Mouse (Mus musculus) kidney, embryonic 16.5 days (tissue): ENCODE measurements around the gene Capn3. TPM values are rescaled to one million over a fixed set of nuclear protein-coding genes. Genes with fewer than 3 reads are reported as not detected.

Experiments
- ATAC-seq: fragments of 200-750 bp; cut with Nextera tagmentation; 2 replicates; pipeline ENCODE4 v1.8.0; 2017; ENCODE audit warnings: moderate TSS enrichment; ENCODE audit not compliant: low FRiP score, low TSS enrichment
- H3K27ac ChIP-seq: fragments of 300-500 bp; sonication (generic); 2 replicates; pipeline ENCODE4 v1.5.1; 2014; ENCODE audit warnings: low read length
- H3K27me3 ChIP-seq: fragments of 300-500 bp; sonication (generic); 2 replicates; pipeline ENCODE4 v1.6.1; 2014; ENCODE audit warnings: low read length, control low read depth, mixed read lengths; ENCODE audit not compliant: insufficient read depth
- H3K36me3 ChIP-seq: fragments of 300-500 bp; sonication (generic); 2 replicates; pipeline ENCODE4 v1.6.1; 2014; ENCODE audit warnings: low read length, control low read depth, mixed read lengths; ENCODE audit not compliant: insufficient read depth
- H3K4me1 ChIP-seq: fragments of 300-500 bp; sonication (generic); 2 replicates; pipeline ENCODE4 v1.6.1; 2014; ENCODE audit warnings: low read length, control low read depth, mixed read lengths; ENCODE audit not compliant: insufficient read depth
- H3K4me2 ChIP-seq: fragments of 300-500 bp; sonication (generic); replicated peaks from 2 replicates; pipeline ENCODE4 v1.6.1; 2014; ENCODE audit warnings: low read depth, low read length
- H3K4me3 ChIP-seq: fragments of 300-500 bp; sonication (generic); 2 replicates; pipeline ENCODE4 v1.5.1; 2014; ENCODE audit warnings: mild to moderate bottlenecking, low read length
- H3K9ac ChIP-seq: fragments of 300-500 bp; sonication (generic); replicated peaks from 2 replicates; pipeline ENCODE4 v1.6.1; 2014; ENCODE audit warnings: low read length
- H3K9me3 ChIP-seq: fragments of 300-500 bp; sonication (generic); 2 replicates; pipeline ENCODE4 v1.6.1; 2016; ENCODE audit warnings: low read length, control low read depth
- WGBS: fragments of 180-500 bp; shearing (Covaris S2); extraction: QIAGEN DNeasy Blood & Tissue Kit; methylation state at CpG from one replicate; pipeline ENCODE4 v1.1.7; 2014; 5-methylcytosine and 5-hydroxymethylcytosine counted together
- polyA plus RNA-seq: library from polyadenylated mRNA; unstranded; fragments of >200 nt; fragmentation: Nextera tagmentation; extraction: Ambion mirVana; gene quantifications from 2 replicates; pipeline ENCODE4 v1.2.1, GENCODE M21; 2015

The Capn3 gene
- polyA plus RNA-seq, 1 experiment from 2014 or later, result 1.4 TPM

DNA sequence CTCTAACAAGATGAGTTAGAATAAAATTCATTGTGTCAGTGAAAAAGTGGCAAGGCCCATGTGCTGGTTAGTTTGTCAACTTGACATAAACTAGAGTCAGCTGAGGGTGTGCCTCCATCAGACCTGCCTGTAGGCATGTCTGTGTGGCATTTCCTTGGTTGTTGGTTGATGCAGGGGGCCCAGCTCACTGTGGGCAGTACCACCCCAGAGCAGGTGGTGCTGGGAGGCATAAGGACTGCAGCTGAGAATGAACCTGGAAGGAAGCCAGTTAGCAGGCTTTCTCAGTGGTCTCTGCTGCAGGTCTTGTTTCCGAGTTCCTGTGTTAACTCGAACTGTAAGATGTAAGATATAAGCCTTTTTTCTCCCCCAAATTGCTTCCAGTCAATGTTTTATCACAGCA is 832 bp upstream of the Capn3 start:
- ATAC-seq, result no peak
- Histone ChIP-seq H3K27me3 (no peaks in the 10 kb centered on the region), H3K27ac (no peak overlapping the region), H3K9me3 (no peaks in the 10 kb centered on the region), H3K9ac (no peak overlapping the region), H3K36me3 (no peaks in the 10 kb centered on the region), H3K4me3 (no peak overlapping the region), H3K4me2 (no peak overlapping the region), H3K4me1 (no peaks in the 10 kb centered on the region)
- WGBS, result 60% methylated on average over 2 of the region's 2 CpGs

DNA sequence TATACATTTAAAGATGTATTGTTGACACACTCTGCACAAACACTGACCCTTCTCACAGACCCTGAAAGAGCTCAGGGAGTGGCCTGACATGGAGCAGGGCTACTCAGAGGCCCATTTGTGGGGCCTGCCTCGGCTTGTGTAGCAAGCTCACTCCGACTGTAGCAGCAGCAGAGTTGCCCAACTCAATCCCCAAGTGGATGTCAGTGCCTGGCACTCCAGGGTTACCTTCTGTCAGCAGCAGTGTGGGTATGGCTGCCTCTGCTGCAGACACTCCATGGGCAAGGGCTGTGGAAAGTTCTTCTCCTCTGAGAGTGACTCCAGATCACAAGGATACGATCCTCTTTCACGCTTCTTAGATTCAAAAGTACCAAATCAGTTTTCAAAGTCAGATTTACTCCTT is 4.4 kb downstream of the Capn3 start:
- Histone ChIP-seq H3K4me3 (no peak overlapping the region), H3K4me2 (no peak overlapping the region), H3K9ac (no peak overlapping the region), H3K4me1 (no peaks in the 10 kb centered on the region), H3K9me3 (no peaks in the 10 kb centered on the region), H3K27ac (no peak overlapping the region), H3K36me3 (no peaks in the 10 kb centered on the region), H3K27me3 (no peaks in the 10 kb centered on the region)
- WGBS, result 83% methylated on average over 4 of the region's 4 CpGs
- no peak for ATAC-seq

- Histone ChIP-seq H3K9ac (no peak overlapping the region), H3K36me3 (no peaks in the 10 kb centered on the region), H3K27me3 (no peaks in the 10 kb centered on the region), H3K4me2 (no peak overlapping the region), H3K27ac (no peak overlapping the region), H3K9me3 (no peaks in the 10 kb centered on the region), H3K4me1 (no peaks in the 10 kb centered on the region), H3K4me3 (no peak overlapping the region)
- WGBS, result 84% methylated on average over 7 of the region's 7 CpGs
- no peak for ATAC-seq
Observed at GRCm38 (mm10) chr2:120463328-120463727, 7.5 kb downstream of the Capn3 start.

GRCm38 (mm10) chr2:120464091-120464490 is 8.3 kb downstream of the Capn3 start:
- no peaks in the 10 kb centered on the region for H3K27me3 ChIP-seq
- no peaks in the 10 kb centered on the region for H3K4me1 ChIP-seq
- no peaks in the 10 kb centered on the region for H3K36me3 ChIP-seq
- H3K4me3 ChIP-seq, result no peak overlapping the region
- H3K27ac ChIP-seq, result no peak overlapping the region
- H3K9me3 ChIP-seq, result no peaks in the 10 kb centered on the region
- no peak overlapping the region for H3K9ac ChIP-seq
- ATAC-seq, result no peak
- 70% methylated on average over 8 of the region's 8 CpGs for WGBS
- H3K4me2 ChIP-seq, result no peak overlapping the region

DNA sequence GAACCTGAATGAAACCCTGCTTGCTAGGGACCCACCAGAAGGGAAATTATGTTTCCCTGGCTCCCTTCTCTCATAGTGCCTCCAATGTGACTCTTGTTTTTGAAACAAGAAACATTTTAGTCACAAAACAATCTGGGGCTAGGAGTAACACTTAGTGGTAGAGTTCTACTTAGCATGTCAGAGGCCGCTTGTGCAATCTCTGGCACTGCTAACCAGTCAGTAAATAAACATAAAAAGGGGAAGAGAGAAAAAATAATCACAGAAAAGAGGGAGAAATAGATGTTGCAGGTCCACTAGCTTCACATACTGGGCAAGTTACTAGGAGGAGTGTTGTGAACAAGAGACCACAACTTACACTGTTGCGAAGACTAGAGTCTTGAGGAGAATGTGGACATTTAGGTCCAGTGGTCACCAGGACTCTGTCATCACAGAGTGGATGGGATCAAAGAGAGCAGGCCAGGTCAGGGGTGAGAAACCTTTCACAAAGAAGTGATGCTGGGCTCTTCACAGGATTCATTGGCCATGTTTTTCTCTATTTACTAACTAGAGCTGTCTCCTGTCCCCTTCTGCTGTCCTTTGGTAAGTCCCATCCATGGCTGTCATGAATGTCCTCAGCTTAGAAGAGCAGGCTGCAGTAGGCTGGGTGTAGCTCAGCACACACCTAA is 9.0 kb downstream of the Capn3 start:
- 94% methylated on average over 2 of the region's 2 CpGs for WGBS
- ATAC-seq, result no peak

GRCm38 (mm10) chr2:120465397-120465785 is 9.6 kb downstream of the Capn3 start:
- no peak overlapping the region for H3K9ac ChIP-seq
- no peak overlapping the region for H3K27ac ChIP-seq
- H3K36me3 ChIP-seq, result no peaks in the 10 kb centered on the region
- no peaks in the 10 kb centered on the region for H3K9me3 ChIP-seq
- H3K4me1 ChIP-seq, result no peaks in the 10 kb centered on the region
- WGBS, result 73% methylated on average over 5 of the region's 5 CpGs
- no peak overlapping the region for H3K4me3 ChIP-seq
- H3K27me3 ChIP-seq, result no peaks in the 10 kb centered on the region
- H3K4me2 ChIP-seq, result no peak overlapping the region
- ATAC-seq, result no peak

More for the DNA sequence above, 9.0 kb downstream of the Capn3 start:
- Histone ChIP-seq H3K36me3 (no peaks in the 10 kb centered on the region), H3K27ac (no peak overlapping the region), H3K9ac (no peak overlapping the region), H3K4me1 (no peaks in the 10 kb centered on the region), H3K4me2 (no peak overlapping the region), H3K4me3 (no peak overlapping the region), H3K9me3 (no peaks in the 10 kb centered on the region), H3K27me3 (no peaks in the 10 kb centered on the region)

- Histone ChIP-seq H3K9ac (no peak overlapping the region), H3K4me3 (no peak overlapping the region), H3K36me3 (no peaks in the 10 kb centered on the region), H3K4me1 (no peaks in the 10 kb centered on the region), H3K27me3 (no peaks in the 10 kb centered on the region), H3K9me3 (no peaks in the 10 kb centered on the region), H3K4me2 (no peak overlapping the region), H3K27ac (no peak overlapping the region)
- no peak for ATAC-seq
Observed at GRCm38 (mm10) chr2:120468011-120468410, 12.2 kb downstream of the Capn3 start.

DNA sequence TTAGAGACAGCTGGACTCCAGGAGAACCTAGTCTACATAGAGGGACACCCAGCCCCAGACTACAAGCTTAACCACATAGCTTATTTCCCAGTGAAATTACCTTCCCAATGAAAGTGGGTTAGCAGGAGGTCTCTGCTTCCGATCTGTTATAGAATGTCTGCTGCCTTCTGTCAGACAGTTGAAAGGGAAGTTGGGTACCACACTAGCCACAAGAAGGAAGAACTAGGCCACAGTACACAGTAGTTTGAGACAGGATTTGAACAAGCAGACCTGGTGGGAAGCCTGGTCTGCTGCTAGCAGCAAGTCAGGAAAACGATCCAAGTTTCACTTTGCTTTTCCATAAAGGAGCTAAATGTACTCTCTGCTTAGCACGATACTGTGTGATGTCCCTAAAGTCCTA is 13.4 kb downstream of the Capn3 start:
- 86% methylated on average over 3 of the region's 3 CpGs for WGBS
- ATAC-seq, result no peak
- H3K9me3 ChIP-seq, result no peaks in the 10 kb centered on the region

DNA sequence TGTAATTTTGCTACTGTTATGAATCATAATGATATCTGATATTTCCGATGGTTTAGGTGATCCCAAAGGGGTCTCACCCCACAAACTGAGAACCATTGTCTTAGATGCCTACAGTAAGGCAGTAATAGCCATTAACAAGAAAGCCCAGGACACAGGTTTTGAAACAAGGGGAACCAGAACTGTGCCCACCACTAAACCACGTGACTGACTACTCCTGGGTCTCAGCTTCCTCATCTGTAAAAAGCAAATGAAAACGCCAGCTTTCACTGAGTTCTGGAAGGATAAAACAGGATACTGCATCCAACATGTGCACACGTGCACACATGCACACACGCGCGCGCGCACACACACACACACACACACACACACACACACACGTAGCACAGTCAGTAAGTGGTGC is 13.9 kb downstream of the Capn3 start:
- no peak overlapping the region for H3K27ac ChIP-seq
- H3K9ac ChIP-seq, result no peak overlapping the region
- H3K4me2 ChIP-seq, result no peak overlapping the region
- H3K27me3 ChIP-seq, result no peaks in the 10 kb centered on the region
- H3K4me3 ChIP-seq, result no peak overlapping the region
- H3K4me1 ChIP-seq, result no peaks in the 10 kb centered on the region
- no peaks in the 10 kb centered on the region for H3K36me3 ChIP-seq
- H3K9me3 ChIP-seq, result no peaks in the 10 kb centered on the region
- no peak for ATAC-seq
- WGBS, result 91% methylated on average over 10 of the region's 10 CpGs

More for the DNA sequence above, 13.4 kb downstream of the Capn3 start:
- Histone ChIP-seq H3K9ac (no peak overlapping the region), H3K27ac (no peak overlapping the region), H3K4me3 (no peak overlapping the region), H3K27me3 (no peaks in the 10 kb centered on the region), H3K4me2 (no peak overlapping the region), H3K36me3 (no peaks in the 10 kb centered on the region), H3K4me1 (no peaks in the 10 kb centered on the region)

- Histone ChIP-seq H3K36me3 (no peaks in the 10 kb centered on the region), H3K4me1 (no peaks in the 10 kb centered on the region), H3K4me2 (no peak overlapping the region), H3K9me3 (no peaks in the 10 kb centered on the region), H3K9ac (no peak overlapping the region), H3K27me3 (no peaks in the 10 kb centered on the region), H3K4me3 (no peak overlapping the region), H3K27ac (no peak overlapping the region)
- ATAC-seq, result no peak
- 72% methylated on average over 4 of the region's 4 CpGs for whole genome bisulfite sequencing
Observed at GRCm38 (mm10) chr2:120470856-120471255, 15.0 kb downstream of the Capn3 start.
